Mouse (Mus musculus): ENCODE data around the gene Adad1. TPM values are rescaled to one million over a fixed set of nuclear protein-coding genes. Genes with fewer than 3 reads are reported as not detected.

Gene Adad1
- under 1 TPM in 1 of 2 experiments, not detected in 1; 0.19 TPM for polyA plus RNA-seq (2017; shearing (Covaris generic))

GRCm38 (mm10) chr3:37063406-37063805, at the start of gene Adad1:
TSS of gene Adad1 (plus strand) at chr3:37063527.

GRCm38 (mm10) chr3:37125655-37126054, 62.3 kb downstream of the Adad1 start, which contains the start of gene Il2:
TSS of gene Il2 (minus strand) at chr3:37125959.

Other genes starting within 250 kb of the Adad1 start
- gene 4932438A13Rik, start 200.4 kb upstream of the Adad1 start, polyA plus RNA-seq (2017; shearing (Covaris generic)) = 100 to 1,000 TPM; 215 to 277 TPM
- gene Il2, start 62.4 kb downstream of the Adad1 start, polyA plus RNA-seq (2017; shearing (Covaris generic)) = 1 to 10 TPM in 1 of 2 experiments, under 1 TPM in 1; 0.58 to 1.2 TPM
- gene Il21, start 169.1 kb downstream of the Adad1 start, polyA plus RNA-seq (2017; shearing (Covaris generic)) = 1 to 10 TPM in 1 of 2 experiments, under 1 TPM in 1; 0.33 to 1.2 TPM
- gene Bbs12, start 249.0 kb downstream of the Adad1 start, polyA plus RNA-seq (2017; shearing (Covaris generic)) = 1 to 10 TPM; 2.3 to 5.5 TPM
- 1 to 10 TPM; 1.7 to 2.3 TPM for gene Cetn4, start 249.2 kb downstream of the Adad1 start, polyA plus RNA-seq (2017; shearing (Covaris generic))